Mouse (Mus musculus): ENCODE measurements around the gene Erich6.

- TF ChIP-seq CTCF (IDR thresholded peaks at IDR 0.05; ENCODE audit: low read depth, low read length): no peak
- TF ChIP-seq POLR2A (IDR thresholded peaks at IDR 0.05; ENCODE audit: borderline replicate concordance, low read depth, low read length): no peak
Observed at GRCm38 (mm10) chr3:58672481-58673183, 35.6 kb upstream of the Erich6 start.
